Mouse (Mus musculus): ENCODE results near the gene Paxbp1. TPM values are rescaled to one million over a fixed set of nuclear protein-coding genes. Genes with fewer than 3 reads are reported as not detected.

Gene Paxbp1
- polyA plus RNA-seq, 1 experiment: 155 TPM

GRCm38 (mm10) chr16:91063786-91064185, 19.4 kb upstream of the Paxbp1 start:
- WGBS: 95% methylated on average over 10 of the region's 10 CpGs
- no peak overlapping the region for H3K27ac ChIP-seq (ENCODE audit: insufficient read depth, low read length)
- DNase-seq: no peak
- no peak overlapping the region for H3K4me3 ChIP-seq (replicated peaks; ENCODE audit: insufficient read depth, low read depth, low read length)
- TF ChIP-seq POLR2A (IDR thresholded peaks at IDR 0.05; ENCODE audit: borderline replicate concordance, insufficient read depth, low read length): no peak
- TF ChIP-seq CTCF (IDR thresholded peaks at IDR 0.05; ENCODE audit: borderline replicate concordance, insufficient read depth, low read depth, low read length): no peak
- H3K27me3 ChIP-seq (ENCODE audit: control insufficient read depth, insufficient read depth, low read length): no peaks in the 10 kb centered on the region
- H3K4me1 ChIP-seq (ENCODE audit: control insufficient read depth, insufficient read depth, low read length): no peaks in the 10 kb centered on the region; the same call in 1 of the 2 replicates

GRCm38 (mm10) chr16:91061531-91062318, 17.4 kb upstream of the Paxbp1 start:
- H3K4me3 ChIP-seq (replicated peaks; ENCODE audit: insufficient read depth, low read depth, low read length): no peak overlapping the region
- H3K27me3 ChIP-seq (ENCODE audit: control insufficient read depth, insufficient read depth, low read length): no peaks in the 10 kb centered on the region
- TF ChIP-seq CTCF (IDR thresholded peaks at IDR 0.05; ENCODE audit: borderline replicate concordance, insufficient read depth, low read depth, low read length) (no peak), POLR2A (IDR thresholded peaks at IDR 0.05; ENCODE audit: borderline replicate concordance, insufficient read depth, low read length) (no peak)
- no peak for DNase-seq
- H3K27ac ChIP-seq (ENCODE audit: insufficient read depth, low read length): no peak overlapping the region
- no peaks in the 10 kb centered on the region; the same call in 1 of the 2 replicates for H3K4me1 ChIP-seq (ENCODE audit: control insufficient read depth, insufficient read depth, low read length)
- WGBS: 86% methylated on average over 13 of the region's 13 CpGs

- 80% methylated on average over 6 of the region's 6 CpGs for WGBS
Measured at GRCm38 (mm10) chr16:91057741-91058140, 13.4 kb upstream of the Paxbp1 start.

DNA sequence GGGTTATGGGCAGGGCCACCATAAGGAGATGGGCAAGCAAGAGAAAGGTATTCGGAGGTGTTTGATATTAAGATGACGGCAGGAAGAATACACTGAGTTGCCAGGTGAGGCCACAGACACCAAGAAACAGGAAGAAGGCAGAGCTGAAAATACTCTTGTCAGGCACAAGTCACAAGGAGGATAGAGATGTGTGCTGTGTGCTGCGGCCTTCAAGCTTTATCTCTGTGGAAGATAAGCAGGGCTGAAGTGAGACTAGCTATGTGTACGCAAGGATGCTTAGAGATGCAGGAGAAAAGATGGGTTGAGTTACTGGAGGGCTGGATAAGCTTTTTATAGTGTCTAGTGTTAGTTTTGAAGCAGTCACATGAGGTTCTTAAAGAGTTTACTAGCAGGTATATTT, 12.9 kb upstream of the Paxbp1 start:
- 95% methylated on average over 4 of the region's 4 CpGs for WGBS
- TF ChIP-seq POLR2A (IDR thresholded peaks at IDR 0.05; ENCODE audit: borderline replicate concordance, insufficient read depth, low read length) (no peak), CTCF (IDR thresholded peaks at IDR 0.05; ENCODE audit: borderline replicate concordance, insufficient read depth, low read depth, low read length) (no peak)
- no peak overlapping the region for H3K4me3 ChIP-seq (replicated peaks; ENCODE audit: insufficient read depth, low read depth, low read length)
- no peak overlapping the region for H3K27ac ChIP-seq (ENCODE audit: insufficient read depth, low read length)
- DNase-seq: no peak
- H3K27me3 ChIP-seq (ENCODE audit: control insufficient read depth, insufficient read depth, low read length): no peaks in the 10 kb centered on the region
- 0 out of 2 replicates have a peak, but pooled peaks cover 4% of the 10 kb centered on the region for H3K4me1 ChIP-seq (ENCODE audit: control insufficient read depth, insufficient read depth, low read length)

More at GRCm38 (mm10) chr16:91057741-91058140, 13.4 kb upstream of the Paxbp1 start:
- Histone ChIP-seq H3K4me3 (replicated peaks; ENCODE audit: insufficient read depth, low read depth, low read length) (no peak overlapping the region), H3K4me1 (ENCODE audit: control insufficient read depth, insufficient read depth, low read length) (0 out of 2 replicates have a peak, but pooled peaks cover 4% of the 10 kb centered on the region), H3K27me3 (ENCODE audit: control insufficient read depth, insufficient read depth, low read length) (no peaks in the 10 kb centered on the region), H3K27ac (ENCODE audit: insufficient read depth, low read length) (no peak overlapping the region)
- TF ChIP-seq CTCF (IDR thresholded peaks at IDR 0.05; ENCODE audit: borderline replicate concordance, insufficient read depth, low read depth, low read length) (no peak), POLR2A (IDR thresholded peaks at IDR 0.05; ENCODE audit: borderline replicate concordance, insufficient read depth, low read length) (no peak)
- no peak for DNase-seq

GRCm38 (mm10) chr16:91056043-91056821, 11.9 kb upstream of the Paxbp1 start:
- Histone ChIP-seq H3K27me3 (ENCODE audit: control insufficient read depth, insufficient read depth, low read length) (no peaks in the 10 kb centered on the region), H3K4me3 (replicated peaks; ENCODE audit: insufficient read depth, low read depth, low read length) (no peak overlapping the region), H3K27ac (ENCODE audit: insufficient read depth, low read length) (0 out of 2 replicates have a peak overlapping the region, but pooled peaks have one; percentile 31), H3K4me1 (ENCODE audit: control insufficient read depth, insufficient read depth, low read length) (0 out of 2 replicates have a peak, but pooled peaks cover 4% of the 10 kb centered on the region)
- TF ChIP-seq POLR2A (IDR thresholded peaks at IDR 0.05; ENCODE audit: borderline replicate concordance, insufficient read depth, low read length) (no peak), CTCF (IDR thresholded peaks at IDR 0.05; ENCODE audit: borderline replicate concordance, insufficient read depth, low read depth, low read length) (no peak)
- DNase-seq: no peak
- 46% methylated on average over 16 of the region's 16 CpGs for WGBS

- H3K27me3 ChIP-seq (ENCODE audit: control insufficient read depth, insufficient read depth, low read length): no peaks in the 10 kb centered on the region
- TF ChIP-seq CTCF (IDR thresholded peaks at IDR 0.05; ENCODE audit: borderline replicate concordance, insufficient read depth, low read depth, low read length): no peak
- TF ChIP-seq POLR2A (IDR thresholded peaks at IDR 0.05; ENCODE audit: borderline replicate concordance, insufficient read depth, low read length): no peak
- WGBS: 80% methylated on average over 5 of the region's 5 CpGs
- DNase-seq: no peak
- 0 out of 2 replicates have a peak, but pooled peaks cover 4% of the 10 kb centered on the region for H3K4me1 ChIP-seq (ENCODE audit: control insufficient read depth, insufficient read depth, low read length)
- H3K4me3 ChIP-seq (replicated peaks; ENCODE audit: insufficient read depth, low read depth, low read length): no peak overlapping the region
- H3K27ac ChIP-seq (ENCODE audit: insufficient read depth, low read length): no peak overlapping the region
Measured at GRCm38 (mm10) chr16:91055150-91055549, 10.8 kb upstream of the Paxbp1 start.

- 0 out of 2 replicates have a peak, but pooled peaks cover 4% of the 10 kb centered on the region for H3K4me1 ChIP-seq (ENCODE audit: control insufficient read depth, insufficient read depth, low read length)
- no peak overlapping the region for H3K4me3 ChIP-seq (replicated peaks; ENCODE audit: insufficient read depth, low read depth, low read length)
- DNase-seq: peak in 1 of 2 experiments; percentile 47
- WGBS: 16% methylated on average over 8 of the region's 8 CpGs
- H3K27me3 ChIP-seq (ENCODE audit: control insufficient read depth, insufficient read depth, low read length): no peaks in the 10 kb centered on the region
- TF ChIP-seq CTCF (IDR thresholded peaks at IDR 0.05; ENCODE audit: borderline replicate concordance, insufficient read depth, low read depth, low read length) (no peak), POLR2A (IDR thresholded peaks at IDR 0.05; ENCODE audit: borderline replicate concordance, insufficient read depth, low read length) (no peak)
- no peak overlapping the region for H3K27ac ChIP-seq (ENCODE audit: insufficient read depth, low read length)
Measured at GRCm38 (mm10) chr16:91053599-91053998, 9.3 kb upstream of the Paxbp1 start.

All from cerebellum, adult 2 months (tissue).